Mouse (Mus musculus): Measurements from ENCODE around the gene Gm7029.

DNA sequence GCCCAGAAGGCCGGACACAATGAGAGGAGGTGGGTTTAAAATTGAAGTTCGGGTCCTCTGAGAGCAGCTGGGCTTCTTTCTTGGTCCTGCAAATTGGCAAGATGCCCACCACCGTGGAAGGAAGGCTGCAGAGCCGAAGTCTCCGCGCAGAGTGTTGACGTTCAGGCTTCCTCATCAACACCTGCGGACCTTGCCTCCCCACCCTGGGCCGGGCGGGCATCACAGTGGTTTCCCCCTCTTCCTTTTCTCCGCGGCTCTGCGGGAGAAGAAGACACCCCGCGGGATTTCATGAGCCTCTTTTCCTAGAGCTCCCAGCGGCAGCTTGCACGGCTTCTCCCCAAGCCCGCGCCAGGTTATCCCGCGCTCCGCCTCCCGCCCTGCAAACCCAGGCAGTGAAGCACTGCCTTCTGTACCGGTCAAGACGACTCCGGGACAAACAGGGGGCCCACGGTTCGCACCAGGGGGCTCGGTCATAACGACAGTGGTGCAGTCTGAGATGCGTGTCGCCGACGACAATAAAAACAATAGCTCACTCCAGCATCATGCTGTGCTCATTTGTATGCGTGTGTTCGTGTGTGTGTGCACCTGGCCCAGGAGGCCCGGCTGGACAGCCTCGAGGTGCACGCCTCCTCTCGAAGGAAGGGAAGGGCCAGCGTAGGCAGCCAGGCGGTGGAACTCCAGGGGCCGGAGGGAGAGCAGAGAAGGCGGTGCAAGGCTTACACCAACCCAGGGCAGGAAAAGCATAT lies 34.9 kb downstream of the Gm7029 start:
- TF ChIP-seq CTCF (conservative IDR thresholded peaks at IDR 0.05; ENCODE audit: insufficient read depth, insufficient read length, low read depth, low read length) (no peak), POLR2A (IDR thresholded peaks at IDR 0.05; ENCODE audit: low read depth, low read length) (no peak)

All from kidney, adult 2 months (tissue).